Mouse (Mus musculus) liver, adult 2 months (tissue): ENCODE measurements around the gene Shroom3.

Experiments used
- CTCF ChIP-seq: fragments of 200-500 bp; IDR thresholded peaks from 2 replicates; pipeline ENCODE4 v1.5.1; 2011; ENCODE audit warnings: low read depth, low read length, control low read depth
- POLR2A ChIP-seq: fragments of 200-500 bp; IDR thresholded peaks from 2 replicates; pipeline ENCODE4 v1.6.1; 2011; ENCODE audit warnings: low read length, control low read depth; ENCODE audit not compliant: insufficient read depth; ENCODE audit errors: extremely low read depth

DNA sequence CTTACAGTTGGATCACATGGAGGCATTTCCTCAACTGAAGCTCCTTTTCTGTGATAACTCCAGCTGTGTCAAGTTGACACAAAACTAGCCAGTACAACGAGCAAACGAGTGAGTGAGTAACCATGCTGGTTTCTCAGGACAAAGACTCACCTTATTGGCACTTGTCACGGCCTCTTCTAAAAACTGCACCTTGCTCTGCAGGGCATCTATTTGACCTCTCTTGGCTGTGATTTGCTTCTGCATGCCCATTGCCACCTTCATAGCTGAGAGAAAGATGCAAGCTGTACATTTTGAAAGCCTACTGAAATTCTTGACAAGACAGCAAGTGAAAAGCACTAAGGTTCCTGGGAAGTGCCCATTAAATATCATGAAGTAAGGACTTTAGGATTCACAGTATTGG lies 42.4 kb upstream of the Shroom3 start:
- no peak for TF ChIP-seq POLR2A
- no peak for TF ChIP-seq CTCF
